Mouse (Mus musculus): ENCODE data around the gene Adgrg7. TPM values are rescaled to one million over a fixed set of nuclear protein-coding genes. Genes with fewer than 3 reads are reported as not detected.

The Adgrg7 gene
- polyA plus RNA-seq (2015; fragmentation: Nextera tagmentation; extraction: Ambion mirVana), result not detected in 2 replicates

DNA sequence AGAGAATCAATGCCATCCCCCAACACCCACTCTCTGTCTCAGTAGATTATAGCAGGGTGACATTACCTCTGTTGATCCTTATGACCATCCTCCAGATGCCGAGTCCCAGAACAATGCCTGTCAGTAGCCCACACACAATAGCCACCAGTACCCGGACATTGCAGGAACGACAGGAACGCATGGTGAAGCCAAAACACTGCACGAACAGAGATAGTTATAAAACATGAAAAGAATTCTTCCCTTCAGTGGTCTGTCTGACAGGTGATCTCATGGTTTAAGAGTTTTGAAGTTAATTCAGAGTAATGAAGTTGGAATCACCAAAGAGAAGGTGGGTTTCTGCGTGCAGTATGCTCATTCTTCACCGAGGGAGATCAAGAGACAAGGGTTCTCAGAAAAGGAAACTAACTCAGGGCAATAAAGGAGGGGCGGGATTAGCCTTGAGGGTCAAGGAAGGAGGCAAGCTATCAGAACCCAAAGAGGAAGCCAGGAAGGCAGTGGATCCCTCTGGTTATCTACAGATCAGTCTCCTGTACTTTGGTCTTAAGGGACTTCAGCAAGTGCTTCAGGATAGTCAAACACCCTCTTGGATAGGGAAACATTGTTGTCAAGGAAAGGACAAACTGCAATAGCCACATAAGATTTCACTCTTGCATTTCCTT, at the start of gene Adgrg7:
Gene Adgrg7, minus strand, starts transcription at position 375 of the 659 bp plus-strand sequence.
- Histone ChIP-seq H3K36me3 (no peaks in the 10 kb centered on the region), H3K4me1 (no peaks in the 10 kb centered on the region), H3K9ac (no peak within 1 kb of the TSS), H3K27me3 (no peaks in the 10 kb centered on the region), H3K4me2 (no peak within 1 kb of the TSS), H3K9me3 (replicated peaks) (no peaks in the 10 kb centered on the region), H3K27ac (no peak within 1 kb of the TSS), H3K4me3 (replicated peaks) (no peak within 1 kb of the TSS)
- 63% methylated on average over 8 of the region's 8 CpGs for WGBS
- no peak for ATAC-seq (replicated peaks; ENCODE audit: low FRiP score)

DNA sequence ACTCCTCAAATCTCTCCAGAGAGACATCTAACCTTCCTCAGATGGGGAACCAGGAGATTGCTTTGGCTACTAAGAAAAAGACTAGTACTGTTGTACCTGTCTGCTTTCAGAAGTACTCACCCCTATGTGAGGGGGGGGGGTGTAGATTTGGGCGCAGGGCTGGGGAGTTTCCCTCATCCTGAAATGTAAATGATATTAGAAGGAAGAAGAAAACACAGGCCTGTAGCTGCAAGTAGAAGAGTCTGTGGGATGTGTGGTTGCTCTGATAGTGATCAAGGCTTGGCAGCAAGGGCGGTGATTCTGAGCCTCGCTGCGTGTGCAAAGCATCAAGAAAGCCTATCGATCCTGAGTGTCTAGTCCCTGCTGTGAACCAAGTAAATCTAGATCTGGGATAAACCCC, 47.3 kb upstream of the Adgrg7 start:
- no peaks in the 10 kb centered on the region for H3K27me3 ChIP-seq
- no peak overlapping the region for H3K4me3 ChIP-seq (replicated peaks)
- H3K9ac ChIP-seq, result no peak overlapping the region
- H3K27ac ChIP-seq, result no peak overlapping the region
- no peak overlapping the region for H3K4me2 ChIP-seq
- no peak for ATAC-seq (replicated peaks; ENCODE audit: low FRiP score)
- WGBS, result 92% methylated on average over 5 of the region's 5 CpGs
- no peaks in the 10 kb centered on the region for H3K4me1 ChIP-seq
- H3K36me3 ChIP-seq, result no peaks in the 10 kb centered on the region
- no peaks in the 10 kb centered on the region for H3K9me3 ChIP-seq (replicated peaks)

GRCm38 (mm10) chr16:56833312-56833711, 37.7 kb upstream of the Adgrg7 start:
- no peaks in the 10 kb centered on the region for H3K36me3 ChIP-seq
- H3K4me2 ChIP-seq, result no peak overlapping the region
- 98% methylated on average over 1 of the region's 1 CpGs for WGBS
- no peaks in the 10 kb centered on the region for H3K27me3 ChIP-seq
- H3K4me3 ChIP-seq (replicated peaks), result no peak overlapping the region
- ATAC-seq (replicated peaks; ENCODE audit: low FRiP score), result no peak
- no peak overlapping the region for H3K9ac ChIP-seq
- no peak overlapping the region for H3K27ac ChIP-seq
- no peaks in the 10 kb centered on the region for H3K9me3 ChIP-seq (replicated peaks)
- no peaks in the 10 kb centered on the region for H3K4me1 ChIP-seq

DNA sequence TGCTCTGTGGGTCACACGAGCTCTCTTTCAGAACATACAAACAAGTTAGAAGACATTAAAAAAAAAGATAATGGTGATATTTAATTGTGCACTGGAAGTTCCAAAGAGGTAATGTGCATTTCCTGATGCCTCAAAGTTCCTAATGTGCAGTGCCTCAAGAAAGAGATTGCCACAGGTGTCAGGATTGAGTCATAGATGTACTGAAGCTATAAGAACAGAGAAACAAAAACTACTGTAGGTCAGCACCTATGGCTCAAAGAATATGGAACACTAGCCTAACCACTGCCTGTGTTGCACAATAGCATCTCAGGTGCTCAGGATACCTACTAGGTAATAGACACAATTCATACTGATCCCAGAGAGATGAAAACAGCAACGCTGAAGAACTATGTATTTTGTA, 36.3 kb upstream of the Adgrg7 start:
- no peaks in the 10 kb centered on the region for H3K27me3 ChIP-seq
- WGBS, result 85% methylated on average over 2 of the region's 2 CpGs
- H3K9ac ChIP-seq, result no peak overlapping the region
- H3K4me2 ChIP-seq, result no peak overlapping the region
- H3K36me3 ChIP-seq, result no peaks in the 10 kb centered on the region
- H3K4me3 ChIP-seq (replicated peaks), result no peak overlapping the region
- H3K4me1 ChIP-seq, result no peaks in the 10 kb centered on the region
- no peak overlapping the region for H3K27ac ChIP-seq
- no peaks in the 10 kb centered on the region for H3K9me3 ChIP-seq (replicated peaks)
- ATAC-seq (replicated peaks; ENCODE audit: low FRiP score), result no peak

DNA sequence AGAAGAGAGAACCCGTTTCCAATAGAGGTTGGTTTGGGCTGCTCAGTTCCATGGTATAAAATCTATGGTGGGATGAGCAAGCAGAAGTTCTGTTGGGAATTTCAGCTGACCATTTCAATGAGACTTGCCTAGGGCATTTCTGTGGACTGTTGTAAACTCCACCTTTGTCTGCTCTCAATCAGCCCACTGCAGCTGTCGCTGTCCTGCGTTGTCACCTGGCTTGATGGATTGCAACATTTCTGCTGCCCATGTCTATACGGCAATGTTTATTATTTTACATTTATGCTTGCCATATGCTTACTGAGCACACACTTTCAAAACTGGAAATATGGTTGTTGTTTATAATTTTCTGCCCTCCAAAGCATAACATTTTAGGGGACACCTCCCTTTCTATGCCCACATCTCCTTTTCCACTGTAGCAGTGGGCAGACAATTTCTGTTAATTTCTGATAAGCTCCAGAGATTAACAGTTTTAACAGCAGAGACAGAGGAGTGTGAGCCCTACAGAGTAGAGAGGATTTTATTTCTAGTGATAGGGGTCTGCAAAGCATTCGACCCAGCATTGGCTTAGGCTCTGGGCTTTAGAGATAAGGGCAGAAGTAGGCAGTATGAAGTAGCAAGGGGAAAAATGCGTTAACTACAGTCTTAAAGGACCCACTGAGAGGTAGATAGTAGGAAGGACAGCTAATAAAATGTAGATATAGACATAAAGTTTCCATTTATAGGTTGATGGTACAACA, 5.9 kb upstream of the Adgrg7 start:
- Histone ChIP-seq H3K36me3 (no peaks in the 10 kb centered on the region), H3K4me2 (no peak overlapping the region), H3K4me3 (replicated peaks) (no peak overlapping the region), H3K4me1 (no peaks in the 10 kb centered on the region), H3K9me3 (replicated peaks) (no peaks in the 10 kb centered on the region), H3K27me3 (no peaks in the 10 kb centered on the region), H3K27ac (no peak overlapping the region), H3K9ac (no peak overlapping the region)
- ATAC-seq (replicated peaks; ENCODE audit: low FRiP score), result no peak
- WGBS, result 86% methylated on average over 6 of the region's 6 CpGs

DNA sequence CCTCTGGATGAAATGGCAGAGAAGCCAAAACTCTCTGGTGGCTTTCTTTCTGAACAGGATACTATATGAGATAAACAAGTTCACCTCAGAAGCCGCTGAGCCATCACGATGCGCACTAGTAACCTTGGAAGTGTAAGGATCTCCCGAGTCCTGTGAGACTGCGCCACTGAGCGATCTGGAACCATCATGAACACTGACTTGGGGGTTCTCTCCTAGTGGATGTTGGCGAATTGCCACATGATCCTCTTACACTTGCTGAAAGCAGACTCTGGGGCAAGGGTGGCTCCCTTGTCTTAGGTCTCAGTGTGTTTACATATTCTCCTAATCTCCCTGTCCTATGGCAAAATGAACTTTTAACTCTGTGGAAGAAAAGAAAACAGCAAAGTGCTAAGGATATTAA, 5.3 kb upstream of the Adgrg7 start:
- no peaks in the 10 kb centered on the region for H3K36me3 ChIP-seq
- H3K27me3 ChIP-seq, result no peaks in the 10 kb centered on the region
- H3K4me2 ChIP-seq, result no peak overlapping the region
- 81% methylated on average over 7 of the region's 7 CpGs for WGBS
- H3K27ac ChIP-seq, result no peak overlapping the region
- H3K4me3 ChIP-seq (replicated peaks), result no peak overlapping the region
- no peaks in the 10 kb centered on the region for H3K9me3 ChIP-seq (replicated peaks)
- no peak for ATAC-seq (replicated peaks; ENCODE audit: low FRiP score)
- no peaks in the 10 kb centered on the region for H3K4me1 ChIP-seq
- no peak overlapping the region for H3K9ac ChIP-seq

- H3K4me1 ChIP-seq, result no peaks in the 10 kb centered on the region
- H3K4me2 ChIP-seq, result no peak overlapping the region
- H3K36me3 ChIP-seq, result no peaks in the 10 kb centered on the region
- no peak overlapping the region for H3K4me3 ChIP-seq (replicated peaks)
- H3K27me3 ChIP-seq, result no peaks in the 10 kb centered on the region
- no peaks in the 10 kb centered on the region for H3K9me3 ChIP-seq (replicated peaks)
- no peak overlapping the region for H3K27ac ChIP-seq
- ATAC-seq (replicated peaks; ENCODE audit: low FRiP score), result no peak
- H3K9ac ChIP-seq, result no peak overlapping the region
- WGBS, result 46% methylated on average over 2 of the region's 2 CpGs
These were observed 4.8 kb upstream of the Adgrg7 start for GRCm38 (mm10) chr16:56800469-56800868.

- H3K9me3 ChIP-seq (replicated peaks), result no peaks in the 10 kb centered on the region
- H3K4me1 ChIP-seq, result no peaks in the 10 kb centered on the region
- 71% methylated on average over 3 of the region's 3 CpGs for WGBS
- no peak for ATAC-seq (replicated peaks; ENCODE audit: low FRiP score)
- H3K36me3 ChIP-seq, result no peaks in the 10 kb centered on the region
- no peaks in the 10 kb centered on the region for H3K27me3 ChIP-seq
- no peak overlapping the region for H3K27ac ChIP-seq
- no peak overlapping the region for H3K4me3 ChIP-seq (replicated peaks)
- no peak overlapping the region for H3K4me2 ChIP-seq
- H3K9ac ChIP-seq, result no peak overlapping the region
These were observed 3.9 kb upstream of the Adgrg7 start for GRCm38 (mm10) chr16:56799541-56800029.

DNA sequence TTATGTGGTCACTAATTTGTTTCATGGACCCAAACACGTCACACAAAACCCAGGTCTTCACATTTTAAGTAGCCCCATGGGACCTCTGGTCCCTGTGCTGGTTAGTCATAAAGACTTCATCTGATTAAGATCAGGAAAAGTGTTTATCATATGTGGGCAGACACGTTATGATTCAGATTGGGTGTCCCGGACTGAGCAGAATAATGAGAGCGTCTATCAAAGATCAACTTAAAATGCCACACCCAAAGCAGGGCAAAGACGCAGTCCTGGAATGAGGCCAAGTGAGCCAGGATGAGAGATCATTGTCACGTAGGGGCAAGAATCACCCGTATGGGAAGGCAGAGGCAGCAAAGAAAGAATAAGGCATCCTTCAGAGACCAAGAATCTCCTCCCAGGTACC, 3.2 kb upstream of the Adgrg7 start:
- H3K4me3 ChIP-seq (replicated peaks), result no peak overlapping the region
- no peak overlapping the region for H3K9ac ChIP-seq
- no peak overlapping the region for H3K27ac ChIP-seq
- H3K27me3 ChIP-seq, result no peaks in the 10 kb centered on the region
- no peak for ATAC-seq (replicated peaks; ENCODE audit: low FRiP score)
- H3K36me3 ChIP-seq, result no peaks in the 10 kb centered on the region
- no peaks in the 10 kb centered on the region for H3K4me1 ChIP-seq
- no peaks in the 10 kb centered on the region for H3K9me3 ChIP-seq (replicated peaks)
- 78% methylated on average over 7 of the region's 7 CpGs for WGBS
- no peak overlapping the region for H3K4me2 ChIP-seq

DNA sequence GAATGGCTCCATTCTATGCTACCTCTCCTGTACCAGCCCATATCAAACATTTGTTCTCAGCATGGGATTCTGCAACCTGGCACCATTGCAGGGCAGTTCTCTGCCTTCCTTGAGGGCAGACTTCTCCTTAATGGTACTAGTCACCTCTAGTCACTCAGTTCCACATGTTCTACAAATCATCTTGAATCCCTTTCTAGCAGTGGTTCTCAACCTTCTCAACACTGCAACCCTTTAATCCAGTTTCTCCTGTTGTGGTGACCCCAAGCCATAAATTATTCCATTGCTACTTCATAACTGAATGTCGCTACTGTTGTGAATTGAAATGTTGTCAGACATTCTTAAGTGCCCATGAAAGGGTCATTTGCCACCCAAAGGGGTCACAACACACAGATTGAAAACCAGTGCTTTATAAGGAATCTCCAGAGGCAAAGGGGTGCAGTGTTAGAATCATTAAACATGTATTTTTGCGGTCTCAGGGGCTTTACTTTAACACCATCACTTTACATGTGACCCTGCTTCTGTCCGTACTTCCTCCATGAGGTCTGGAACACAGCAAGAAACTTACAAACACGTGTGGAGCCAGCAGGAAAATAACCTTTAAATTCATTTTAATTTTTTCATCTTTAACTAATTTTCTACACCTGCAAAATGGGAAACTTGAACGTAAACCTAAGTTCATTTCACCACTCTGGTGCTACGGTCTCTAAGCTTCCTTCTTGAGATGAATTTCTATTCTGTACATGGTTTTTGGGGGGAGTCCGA, 1.1 kb downstream of the Adgrg7 start:
- no peaks in the 10 kb centered on the region for H3K27me3 ChIP-seq
- H3K9me3 ChIP-seq (replicated peaks), result no peaks in the 10 kb centered on the region
- no peaks in the 10 kb centered on the region for H3K4me1 ChIP-seq
- no peaks in the 10 kb centered on the region for H3K36me3 ChIP-seq
- no peak overlapping the region for H3K27ac ChIP-seq
- H3K9ac ChIP-seq, result no peak overlapping the region
- H3K4me3 ChIP-seq (replicated peaks), result no peak overlapping the region
- no peak for ATAC-seq (replicated peaks; ENCODE audit: low FRiP score)
- H3K4me2 ChIP-seq, result no peak overlapping the region
- WGBS, result 84% methylated on average over 7 of the region's 7 CpGs

DNA sequence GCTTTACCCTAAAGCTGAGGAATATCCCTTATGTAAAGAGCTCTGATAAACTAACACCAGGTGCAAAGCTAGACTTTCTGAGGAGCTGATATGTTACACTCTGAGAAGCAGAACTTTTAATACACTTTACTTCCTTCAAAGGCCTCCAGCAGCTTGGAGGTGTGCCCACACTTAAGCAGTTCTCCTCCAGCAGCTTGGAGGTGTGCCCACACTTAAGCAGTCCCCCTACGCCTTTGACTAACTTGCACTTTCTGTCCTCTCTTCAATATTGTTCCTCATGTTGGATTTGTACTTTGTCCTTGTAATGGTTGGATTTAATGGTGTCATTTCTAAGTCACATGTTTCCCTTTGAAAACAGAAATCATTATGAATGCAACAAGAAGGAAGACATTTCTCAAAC, 1.9 kb downstream of the Adgrg7 start:
- Histone ChIP-seq H3K27ac (no peak overlapping the region), H3K9me3 (replicated peaks) (no peaks in the 10 kb centered on the region), H3K27me3 (no peaks in the 10 kb centered on the region), H3K9ac (no peak overlapping the region), H3K4me1 (no peaks in the 10 kb centered on the region), H3K4me3 (replicated peaks) (no peak overlapping the region), H3K36me3 (no peaks in the 10 kb centered on the region), H3K4me2 (no peak overlapping the region)
- 95% methylated on average over 1 of the region's 1 CpGs for WGBS
- no peak for ATAC-seq (replicated peaks; ENCODE audit: low FRiP score)

- H3K4me3 ChIP-seq (replicated peaks), result no peak overlapping the region
- 84% methylated on average over 2 of the region's 2 CpGs for WGBS
- no peaks in the 10 kb centered on the region for H3K27me3 ChIP-seq
- no peak overlapping the region for H3K4me2 ChIP-seq
- H3K9me3 ChIP-seq (replicated peaks), result no peaks in the 10 kb centered on the region
- no peak overlapping the region for H3K9ac ChIP-seq
- ATAC-seq (replicated peaks; ENCODE audit: low FRiP score), result no peak
- no peaks in the 10 kb centered on the region for H3K4me1 ChIP-seq
- no peak overlapping the region for H3K27ac ChIP-seq
- no peaks in the 10 kb centered on the region for H3K36me3 ChIP-seq
These were observed 9.7 kb downstream of the Adgrg7 start for GRCm38 (mm10) chr16:56785943-56786342.
